Mouse (Mus musculus) E14TG2a.4 (cell line): ENCODE data around the gene Fam186a.

ENCODE experiments used
- CTCF ChIP-seq: conservative IDR thresholded peaks from 2 replicates; pipeline ENCODE4 v1.5.1; 2014; ENCODE audit warnings: low read length
- NANOG ChIP-seq: IDR thresholded peaks from 2 replicates; pipeline ENCODE4 v1.6.1; 2014; ENCODE audit warnings: borderline replicate concordance, low read length, mixed read lengths
- POU5F1 ChIP-seq: IDR thresholded peaks from 2 replicates; pipeline ENCODE4 v1.6.1; 2014; ENCODE audit warnings: low read length, borderline replicate concordance

- no peak for TF ChIP-seq CTCF
- TF ChIP-seq NANOG = no peak
- no peak for TF ChIP-seq POU5F1
Measured at GRCm38 (mm10) chr15:99972361-99972988, 5.6 kb upstream of the Fam186a start.
